Mouse (Mus musculus) ovary, postnatal 14 days (tissue): ENCODE measurements at regions not wholly inside any gene's neighbourhood (a gene's known extent, or its start where the extent isn't known, plus 50 kb on each side); places are given as distances from the start of the nearest gene placed in this dataset.

Experiments
- DNase-seq: peaks from one replicate; pipeline ENCODE4 v3.0.0; 2022; ENCODE audit warnings: low spot score

DNA sequence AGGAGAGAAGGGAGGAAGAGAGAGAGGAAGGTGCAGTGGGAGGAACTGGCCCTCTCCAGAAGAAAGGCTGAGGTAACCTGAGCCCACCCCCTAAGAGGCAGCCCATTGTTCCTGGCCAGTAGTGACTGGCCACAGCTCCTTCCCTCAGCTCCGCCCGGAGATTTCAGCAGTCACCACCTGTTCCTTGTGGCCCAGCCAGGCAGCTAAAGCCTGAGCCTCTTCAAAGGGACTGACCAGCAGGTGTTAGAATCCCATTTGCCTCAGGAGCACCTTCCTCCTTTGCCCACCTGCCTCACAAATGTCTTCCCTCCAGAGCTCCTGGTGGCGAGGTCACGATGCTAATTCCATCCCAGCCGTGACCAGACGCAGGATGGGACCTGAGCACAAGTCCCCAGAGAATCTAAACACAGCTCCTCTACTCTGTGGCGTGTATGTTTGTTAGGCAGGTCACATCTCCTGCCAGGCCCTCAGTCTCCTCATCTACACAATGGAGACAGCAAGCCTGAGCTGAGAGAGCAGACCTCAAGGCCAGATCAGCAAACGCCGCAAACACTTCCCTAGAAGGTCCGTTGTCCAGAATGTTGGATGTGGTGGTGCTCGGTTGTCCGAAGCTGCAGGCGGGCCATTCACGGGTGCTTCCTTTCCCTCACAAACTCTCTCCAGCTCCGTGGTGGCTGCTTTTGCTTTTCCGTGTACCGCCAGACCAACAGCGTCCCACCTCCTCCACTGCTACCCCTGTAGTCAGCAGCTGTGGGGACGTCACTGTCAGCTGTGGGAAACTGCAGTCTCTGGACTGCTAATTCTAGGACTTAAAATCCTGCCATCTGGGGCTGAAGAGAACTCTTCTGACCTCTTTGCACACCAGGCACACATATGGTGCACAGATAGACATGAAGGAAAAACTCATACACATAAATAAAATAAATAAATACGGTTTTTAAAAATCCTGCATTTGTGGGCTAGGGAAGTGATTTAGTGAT is 145.8 kb upstream of the Rad23b start:
- DNase-seq: no peak

DNA sequence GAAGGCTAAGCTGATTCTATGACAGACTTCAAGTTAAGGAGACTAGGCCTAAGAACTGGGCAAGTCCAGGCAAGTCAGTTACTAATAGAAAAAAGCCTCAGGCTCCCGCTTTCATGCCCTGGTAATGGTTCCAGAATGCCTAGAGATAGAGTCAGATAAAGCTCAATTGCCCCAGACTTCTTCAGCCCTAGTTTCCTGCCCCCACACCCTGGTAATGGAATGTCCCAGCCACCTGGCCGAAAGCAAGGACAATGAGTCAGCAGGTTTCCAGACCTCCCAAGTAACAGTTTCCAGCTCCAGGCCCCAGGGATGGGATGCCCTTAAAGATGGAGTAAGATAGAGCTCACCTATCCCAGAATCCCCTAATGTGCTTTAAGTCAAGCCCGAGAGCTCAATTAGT is 143.6 kb upstream of the Rad23b start:
- DNase-seq: no peak

DNA sequence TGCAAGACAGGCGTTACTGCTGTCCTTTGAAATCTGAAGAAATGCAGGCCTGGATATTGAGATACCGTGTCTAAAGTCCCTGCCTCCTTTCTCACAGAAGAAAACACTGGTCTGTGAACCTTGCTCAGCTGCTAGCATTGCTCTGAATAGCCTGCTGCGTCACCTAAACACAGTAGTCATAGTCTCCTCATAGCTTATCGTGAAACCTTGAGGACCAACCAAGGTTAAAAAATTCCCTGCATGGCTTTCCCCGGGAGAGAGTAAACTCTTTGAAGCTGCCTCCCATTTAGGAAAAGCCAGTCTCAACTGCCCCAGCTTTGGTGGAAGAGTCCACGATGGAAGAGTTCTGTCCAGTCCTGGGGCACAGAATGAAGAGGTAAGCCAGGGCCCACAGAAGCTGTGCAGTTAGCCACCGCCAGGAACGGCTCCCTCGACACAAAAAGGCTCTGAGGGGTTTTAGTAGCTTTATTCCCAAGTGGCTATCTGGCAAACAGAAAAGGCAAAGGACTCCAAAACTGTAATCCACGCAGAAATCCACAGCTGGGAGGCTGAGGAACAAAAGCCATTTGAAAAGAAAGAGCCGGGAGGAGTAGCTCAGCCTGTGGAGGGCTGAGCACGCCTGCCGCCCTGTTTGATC is 142.0 kb upstream of the Rad23b start:
- no peak for DNase-seq

DNA sequence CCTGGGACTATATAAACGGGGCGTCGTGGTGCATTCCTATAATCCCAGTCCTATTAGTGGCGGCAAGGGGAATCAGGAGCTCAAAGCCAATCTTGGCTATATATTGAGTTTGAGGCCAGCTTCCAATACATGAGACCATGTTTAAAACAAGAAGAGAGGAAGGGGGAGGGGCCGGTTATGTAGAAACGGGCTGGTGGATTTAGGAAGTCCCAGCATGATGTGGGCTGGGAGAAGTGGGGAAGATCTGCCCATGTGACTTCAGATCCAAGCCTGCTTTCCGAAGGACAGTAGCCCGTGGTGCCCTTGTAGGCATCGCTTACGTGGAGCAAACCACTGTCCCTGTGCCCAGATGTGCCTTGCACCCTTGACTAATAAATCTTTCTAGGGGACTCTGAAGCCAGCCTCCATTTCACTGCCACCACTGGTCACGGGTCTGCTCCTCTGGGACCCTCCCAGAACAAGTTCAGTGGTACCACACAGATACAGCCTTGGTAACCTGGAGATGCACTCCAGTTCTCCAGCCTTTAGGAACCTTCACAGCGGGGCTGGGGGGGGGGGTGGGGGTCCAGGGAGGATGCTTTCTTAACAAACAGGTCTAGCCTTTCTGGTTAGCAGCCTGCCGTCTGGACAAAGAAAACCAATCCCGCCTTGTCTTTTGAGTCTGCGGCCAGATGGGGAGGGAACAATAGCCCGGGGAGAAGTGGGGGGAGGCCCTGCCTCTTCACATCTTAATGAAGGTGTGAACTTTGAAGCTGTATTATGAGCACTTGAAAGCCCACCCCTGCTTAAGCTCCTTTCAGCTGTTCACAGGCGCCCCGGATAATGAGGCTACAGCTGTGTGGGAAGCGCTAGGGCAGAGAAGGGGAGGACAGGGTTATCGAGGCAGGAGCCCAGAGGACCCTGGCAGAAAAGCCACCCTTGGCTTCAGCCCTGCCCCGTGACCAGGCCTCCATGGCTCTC is 141.2 kb upstream of the Rad23b start:
- DNase-seq: no peak

DNA sequence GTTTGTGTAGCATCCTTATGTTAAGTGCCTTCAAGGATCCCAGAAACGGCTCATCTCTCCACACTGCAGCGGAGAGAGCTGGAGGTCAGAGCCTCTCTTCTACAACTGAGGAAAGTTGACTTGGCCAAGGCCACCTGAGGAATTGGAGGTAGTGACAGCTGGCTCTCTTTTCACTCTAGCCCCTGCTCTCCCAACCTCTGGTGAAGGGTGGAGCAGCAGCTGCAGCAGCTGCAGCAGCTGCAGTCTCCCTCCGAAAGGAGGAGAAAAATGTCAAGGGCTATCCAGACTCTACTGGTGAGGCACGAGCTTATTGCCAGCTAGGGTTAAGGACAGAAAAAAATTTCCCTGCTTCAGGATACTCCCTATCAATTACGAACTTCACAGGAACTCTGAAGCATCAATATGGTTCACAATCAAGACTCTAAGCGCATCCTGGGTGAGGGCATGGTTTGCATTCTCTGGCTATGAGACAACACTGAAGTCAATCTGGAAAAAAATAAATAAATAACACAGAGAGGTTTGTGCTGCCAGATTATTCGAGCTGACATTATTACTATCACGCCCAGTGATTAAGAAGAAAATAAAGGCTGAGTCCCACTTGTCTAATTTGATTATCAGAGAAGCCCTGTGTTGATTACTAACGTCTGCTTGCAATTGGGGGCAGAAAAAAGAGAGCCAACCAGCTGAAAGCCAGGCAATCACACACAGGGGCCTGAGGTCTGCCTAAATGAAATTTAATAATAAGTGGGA is 134.2 kb upstream of the Rad23b start:
- no peak for DNase-seq

DNA sequence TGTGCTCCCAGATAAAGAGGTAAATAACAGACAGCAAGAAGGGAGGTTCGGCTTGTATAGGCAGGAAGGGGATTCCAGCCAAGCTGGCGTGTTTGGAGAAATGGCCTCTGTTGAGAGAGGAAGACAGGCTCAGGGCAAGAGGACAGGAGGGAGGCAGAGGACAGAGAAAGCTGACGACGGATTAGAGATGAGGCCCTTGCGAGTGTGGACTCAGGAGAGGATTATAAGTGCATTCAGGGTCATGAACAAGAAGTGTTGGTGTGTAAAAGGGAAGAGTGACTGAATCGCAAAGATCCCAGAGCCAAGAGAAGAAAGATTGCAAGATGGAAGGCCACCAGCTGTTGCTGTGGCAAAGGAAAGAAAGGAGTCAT is 133.7 kb upstream of the Rad23b start:
- DNase-seq: no peak

DNA sequence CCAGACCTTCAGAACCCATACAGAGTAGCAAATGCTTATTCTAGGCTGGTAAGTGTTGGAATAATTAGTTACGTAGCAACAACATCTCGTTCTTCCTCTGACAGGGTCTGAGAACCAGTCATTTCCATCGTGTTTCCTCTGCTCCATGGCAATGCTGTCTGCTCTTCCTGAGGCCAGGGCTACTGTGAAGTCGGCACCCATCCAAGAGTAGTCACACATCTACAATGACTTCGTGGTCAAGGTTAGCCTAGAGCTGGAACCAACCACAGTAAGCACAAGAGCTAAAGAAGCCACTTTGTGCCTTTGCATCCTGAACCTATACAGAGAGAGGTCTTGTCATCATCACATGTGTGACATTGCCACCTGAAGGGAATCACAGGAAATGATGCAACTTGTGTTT is 124.1 kb upstream of the Rad23b start:
- no peak for DNase-seq

DNA sequence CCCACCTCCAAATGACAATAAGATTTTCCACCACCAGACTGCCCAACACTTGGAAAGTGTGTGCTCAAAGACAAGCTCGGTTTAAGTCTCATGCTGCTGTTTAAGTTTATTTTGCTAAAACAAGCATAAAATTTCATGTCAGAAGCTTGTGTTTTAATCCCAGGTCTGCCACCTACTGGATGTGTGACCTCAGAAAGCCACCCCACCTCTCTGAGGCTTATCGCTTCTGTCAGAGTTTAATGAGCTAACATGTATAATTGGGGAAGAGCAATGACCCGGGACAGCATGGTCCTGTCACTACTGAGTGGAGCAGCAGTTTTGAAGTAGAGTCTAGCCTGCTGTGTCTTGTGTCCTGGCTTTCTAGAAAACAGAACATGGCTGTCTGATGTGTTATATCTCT is 122.4 kb upstream of the Rad23b start:
- no peak for DNase-seq

DNA sequence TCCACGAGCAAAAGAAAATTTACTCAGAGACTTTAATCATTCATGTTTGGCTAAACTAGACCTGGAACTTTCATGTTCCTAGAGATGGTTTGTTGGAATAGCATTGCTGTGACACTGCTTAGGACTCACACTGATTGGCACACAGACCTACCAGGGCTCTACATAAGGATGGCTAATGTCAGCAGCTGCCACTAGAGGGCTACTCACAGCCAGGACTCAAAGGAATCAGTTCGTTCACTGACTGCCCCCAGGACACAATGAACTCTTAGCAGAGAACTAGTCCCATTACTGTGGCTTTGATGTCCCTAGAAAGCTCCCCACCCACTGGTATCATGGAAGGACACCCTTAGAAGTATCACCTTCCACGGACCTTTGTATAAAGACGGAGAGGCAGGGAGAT is 118.3 kb upstream of the Rad23b start:
- DNase-seq: no peak

DNA sequence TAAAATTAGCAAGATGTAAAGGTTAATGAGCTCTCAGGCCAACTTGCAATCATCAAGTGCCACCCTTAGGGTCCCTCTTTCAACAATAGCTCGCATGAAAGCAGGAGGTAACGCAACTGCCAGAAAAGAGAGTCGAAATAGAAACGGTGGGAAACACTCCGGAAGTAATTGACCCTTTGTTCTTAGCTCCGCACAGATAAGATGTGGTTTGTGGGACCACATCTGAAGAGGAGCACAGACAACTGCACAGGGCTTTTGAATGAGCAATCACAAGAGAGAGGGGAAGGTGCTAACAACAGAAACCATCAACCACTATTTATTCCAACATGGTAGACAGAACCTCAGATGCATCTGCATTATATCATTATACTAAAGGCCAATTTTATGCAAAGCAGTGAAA is 112.0 kb upstream of the Rad23b start:
- no peak for DNase-seq

DNA sequence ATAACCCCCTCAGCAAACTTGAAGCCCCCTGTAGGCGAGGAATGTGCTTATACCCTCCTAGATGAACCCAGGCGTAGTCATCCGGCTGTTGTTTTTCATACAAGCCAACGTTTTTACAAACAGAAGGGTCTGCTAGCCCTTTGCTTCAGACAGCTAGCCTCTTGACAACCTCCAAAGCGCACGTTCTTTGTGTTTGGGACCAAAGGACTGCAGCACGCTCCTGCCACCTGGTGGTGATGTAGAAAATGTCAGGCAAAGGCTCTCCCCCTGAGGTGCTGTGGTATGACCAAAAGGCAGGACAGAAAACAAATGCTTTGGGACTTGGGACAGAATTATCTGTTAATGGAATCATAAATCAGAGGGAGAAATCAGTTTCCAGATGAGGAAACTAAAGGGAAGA is 109.4 kb upstream of the Rad23b start:
- DNase-seq: peak; percentile 70

DNA sequence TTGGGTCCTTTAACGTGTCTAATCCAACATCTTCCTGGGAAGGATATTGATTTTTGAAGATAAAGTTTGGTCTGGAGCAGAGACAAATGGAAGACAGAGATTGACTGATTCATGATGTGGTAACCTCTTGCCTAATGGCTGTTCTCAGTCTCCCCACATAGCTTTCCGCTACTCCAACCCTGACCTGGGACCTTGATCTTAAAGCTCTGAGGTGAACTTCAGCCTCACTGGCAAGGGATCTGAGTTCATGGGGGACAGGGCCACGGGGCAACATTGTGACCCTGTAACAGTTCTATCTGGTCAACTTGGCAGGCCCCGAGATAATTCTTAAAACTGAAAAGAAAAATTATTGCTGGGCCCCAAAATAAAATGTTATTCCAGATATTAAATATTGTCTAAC is 107.5 kb upstream of the Rad23b start:
- no peak for DNase-seq

DNA sequence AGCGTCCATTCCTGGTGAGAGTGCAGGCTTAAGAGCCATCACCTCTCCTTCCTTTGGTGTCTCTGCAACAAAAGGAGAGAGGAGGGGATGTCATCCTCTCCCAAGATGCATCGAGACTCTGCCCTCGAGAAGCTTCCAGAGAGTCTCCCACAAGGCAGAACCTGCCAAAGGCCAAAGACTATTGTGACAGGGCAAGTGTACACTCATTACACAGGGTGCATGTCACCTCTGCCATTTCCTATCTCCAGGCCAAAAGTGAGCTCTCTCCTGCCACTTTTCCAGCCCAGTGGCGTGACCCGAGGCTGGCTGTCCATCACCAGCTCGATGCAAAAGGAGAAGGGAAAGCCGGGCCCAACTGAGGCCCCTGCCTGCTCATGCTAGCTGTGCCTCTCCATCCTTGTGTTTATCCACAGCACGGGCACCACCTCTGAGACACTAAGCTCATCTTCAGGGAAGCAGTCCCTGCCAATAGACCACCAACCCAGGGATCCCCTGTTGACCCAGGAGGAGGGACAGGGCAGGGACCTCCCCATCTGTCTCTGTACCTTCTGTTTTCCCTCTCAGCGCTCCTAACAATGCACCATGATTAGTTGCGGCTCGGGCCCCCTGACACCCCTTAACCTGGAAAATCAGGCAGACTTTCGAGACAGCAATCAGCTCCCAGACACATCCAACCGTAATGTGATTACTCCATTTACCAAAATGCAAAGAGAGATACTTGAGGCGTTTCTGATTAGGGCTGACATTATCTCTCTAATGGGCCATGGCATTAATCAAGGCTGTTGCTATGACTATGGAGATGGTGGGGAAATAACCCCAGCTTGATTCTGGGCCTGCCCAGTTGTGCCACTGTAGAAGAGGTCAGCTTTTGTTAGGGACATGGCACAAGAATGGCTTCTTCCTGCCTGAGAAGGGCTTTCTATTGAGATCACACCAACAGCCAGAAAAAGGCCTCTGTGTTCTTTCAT is 106.5 kb upstream of the Rad23b start:
- no peak for DNase-seq

DNA sequence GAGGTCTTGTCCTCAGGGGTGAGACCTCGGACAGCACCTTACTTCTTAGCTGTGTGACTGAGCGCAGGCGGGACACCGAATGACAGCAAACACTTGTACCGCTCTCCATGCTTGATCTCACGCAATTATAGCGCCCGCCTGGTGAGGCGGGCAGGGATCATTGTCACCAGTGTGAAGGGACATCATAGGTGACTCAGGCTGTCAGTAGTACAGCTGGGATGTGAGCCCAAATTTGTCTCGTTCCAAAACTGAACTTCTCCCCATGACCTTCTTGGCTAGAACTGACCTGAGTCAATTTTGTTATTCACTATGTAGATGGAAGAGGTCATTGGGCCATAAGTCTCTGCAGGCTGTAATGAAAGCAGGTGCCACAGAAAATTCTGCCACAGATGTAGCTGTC is 104.1 kb upstream of the Rad23b start:
- DNase-seq: no peak

DNA sequence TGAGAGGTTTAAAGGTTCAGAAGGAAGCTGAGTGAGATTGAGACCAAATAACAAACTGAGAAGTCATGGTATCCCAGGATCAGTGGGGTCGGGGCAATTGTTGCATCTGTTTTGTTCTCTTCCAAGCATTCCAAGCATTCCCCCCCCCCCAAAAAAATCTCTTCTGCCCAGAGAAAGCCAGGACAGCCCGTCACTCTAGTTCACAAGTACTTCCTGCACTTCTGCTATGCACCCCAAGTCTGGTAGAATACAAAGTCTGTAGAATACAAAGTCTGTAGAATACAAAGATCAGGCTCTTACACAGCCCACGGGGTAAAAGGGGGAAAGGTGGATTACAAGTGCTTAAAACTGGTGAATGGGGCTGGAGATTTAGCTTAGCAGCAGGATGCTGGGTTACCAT is 99.5 kb upstream of the Rad23b start:
- DNase-seq: no peak

DNA sequence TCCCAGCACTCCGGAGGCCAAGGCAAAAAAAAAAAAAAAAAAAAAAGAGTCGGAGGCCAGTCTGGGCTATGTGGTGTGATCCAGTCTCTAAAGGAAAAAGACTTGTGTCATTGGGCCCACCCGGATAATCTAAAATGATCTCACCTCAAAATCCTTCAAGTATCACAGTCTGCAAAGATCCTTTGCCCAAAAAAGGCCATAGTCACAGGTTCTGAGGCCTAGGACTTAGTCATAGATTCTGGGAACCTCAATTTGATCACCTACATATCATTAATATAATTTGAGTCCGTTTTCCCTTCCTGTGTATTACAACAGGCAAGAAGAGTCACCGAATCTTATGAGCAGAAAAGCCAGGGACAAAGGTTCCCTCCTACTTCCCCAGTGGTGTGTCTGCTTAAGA is 98.3 kb upstream of the Rad23b start:
- DNase-seq: no peak

DNA sequence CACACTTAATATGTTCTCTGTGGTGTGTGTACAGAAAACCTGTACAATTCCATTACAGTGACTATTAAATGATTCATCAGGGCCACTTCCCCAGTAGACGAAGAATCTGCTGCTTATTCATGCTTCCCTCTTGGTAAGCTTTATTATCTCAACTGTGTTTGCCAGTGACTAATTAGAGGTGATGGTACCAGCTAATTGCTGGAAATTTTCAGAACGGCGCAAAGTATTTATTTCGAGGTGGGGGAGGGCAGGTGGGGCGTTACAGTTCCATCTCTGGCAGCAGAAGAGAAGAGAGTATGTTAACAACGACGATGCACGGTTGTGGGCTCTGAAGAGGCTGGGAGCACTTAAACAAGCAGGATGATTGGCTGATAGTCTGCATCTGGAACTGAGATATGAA is 96.1 kb upstream of the Rad23b start:
- no peak for DNase-seq

DNA sequence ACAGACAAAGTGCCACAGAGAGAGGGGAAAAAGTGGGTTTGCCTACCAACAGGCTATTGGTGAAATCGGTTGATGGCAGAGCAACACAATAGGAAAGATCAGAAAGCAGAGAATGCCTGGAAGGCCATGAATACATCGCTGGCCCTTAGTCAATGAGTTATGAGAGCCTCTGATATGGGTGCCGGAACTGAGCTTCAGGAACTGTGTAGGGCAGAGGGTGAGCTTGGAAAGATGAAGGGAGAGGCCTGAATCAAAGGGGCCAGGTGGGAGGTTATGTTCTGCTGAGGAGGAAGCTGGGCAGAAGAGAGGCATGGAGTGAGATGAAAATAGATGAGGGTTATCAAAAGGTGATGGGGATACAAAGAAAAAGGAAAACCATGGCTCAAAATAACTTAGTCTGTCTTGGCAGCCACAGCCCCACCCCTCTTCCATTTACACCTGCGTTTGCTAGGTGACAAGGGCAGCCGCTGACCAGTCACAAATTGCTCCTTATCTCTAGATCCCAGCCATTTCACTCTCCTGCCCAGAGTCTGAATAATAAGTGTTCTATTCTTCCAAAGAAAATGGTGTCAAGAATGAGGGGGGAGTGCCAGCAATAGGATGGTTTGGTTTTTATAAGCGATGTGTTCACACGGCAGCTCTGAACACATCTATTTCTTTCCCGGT is 77.7 kb upstream of the Rad23b start:
- no peak for DNase-seq

DNA sequence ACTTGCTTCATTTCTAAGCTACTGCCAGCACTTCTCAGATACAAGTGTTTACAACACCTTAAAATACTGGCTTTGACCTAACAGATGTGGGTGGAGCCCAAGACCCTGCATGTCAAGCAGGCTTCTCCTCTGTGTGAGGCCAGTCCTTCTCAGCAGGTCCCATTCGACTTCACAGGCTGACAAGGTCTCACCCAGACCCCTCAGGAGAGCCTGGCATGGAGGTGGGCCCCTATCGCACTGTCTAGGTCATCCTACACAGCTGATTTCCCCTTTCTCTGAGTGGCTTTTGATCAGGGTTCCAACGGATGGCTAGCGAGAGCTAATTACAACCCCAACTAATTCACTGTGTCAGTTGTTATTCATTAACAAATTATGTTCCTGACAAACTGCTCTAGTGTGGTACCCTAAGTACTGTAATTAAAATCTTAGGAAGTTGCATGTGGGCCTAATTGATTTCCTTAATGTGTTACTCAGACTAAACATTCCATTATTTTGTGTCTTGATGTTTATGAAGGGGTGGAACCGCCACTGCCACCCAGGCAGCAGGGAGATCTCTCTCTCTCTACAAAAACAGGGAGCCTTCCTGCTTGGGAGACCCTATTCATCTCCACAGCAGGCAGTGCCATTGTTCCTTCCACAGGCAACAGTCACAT is 73.4 kb upstream of the Rad23b start:
- DNase-seq: no peak
